ENCODE assay signal across 7 mouse cellular contexts in genomic region chr5:24388246-24388915, GRCm38 (mm10). TPM values are rescaled to one million over a fixed set of nuclear protein-coding genes. Genes with fewer than 3 reads are reported as not detected.
DNase-seq lines count a peak whose midpoint lies in the region; ATAC-seq and TF ChIP-seq lines count a peak whose summit lies in the region.

No protein-coding gene starts in this region.

- intact Hi-C loops in left cerebral cortex, postnatal 36 days (cut with DNase I), result loop anchor here (5.0 kb wide), 1 partner anchor 36 kb away; the partner anchor contains the start of gene Kcnh2

- no peak; the same call in 1 of the 2 replicates for TF ChIP-seq CTCF in intestine, postnatal 0 days (IDR thresholded peaks at IDR 0.05; ENCODE audit: low read depth)
- no peak for TF ChIP-seq CTCF in olfactory bulb, adult 2 months (IDR thresholded peaks at IDR 0.05; ENCODE audit: insufficient read depth, low read depth, low read length)

- no peak for DNase-seq in lung, postnatal 14 days
- no peak for DNase-seq in frontal cortex, postnatal 14 days (ENCODE audit: low spot score in 2 of 2)
- no peak for DNase-seq in left cerebral cortex, postnatal 36 days (ENCODE audit: low spot score in 2 of 2)

- peaks cover 33% of the 10 kb centered on the region for H3K27me3 ChIP-seq in lung, embryonic 16.5 days (ENCODE audit: control insufficient read depth, insufficient read depth, low read depth, low read length)
- H3K27me3 ChIP-seq in embryonic facial prominence, embryonic 15.5 days, result peaks cover 45% of the 10 kb centered on the region
- 0 out of 2 replicates have a peak, but pooled peaks cover 5% of the 10 kb centered on the region for H3K27me3 ChIP-seq in intestine, postnatal 0 days (replicated peaks; ENCODE audit: control insufficient read depth, insufficient read depth, low read length)

- no peaks in the 10 kb centered on the region for H3K9me3 ChIP-seq in lung, embryonic 16.5 days (ENCODE audit: control insufficient read depth, low read length)
- no peaks in the 10 kb centered on the region for H3K9me3 ChIP-seq in embryonic facial prominence, embryonic 15.5 days (replicated peaks)
- no peaks in the 10 kb centered on the region for H3K9me3 ChIP-seq in intestine, postnatal 0 days (ENCODE audit: control insufficient read depth)

- H3K4me3 ChIP-seq in lung, embryonic 16.5 days (ENCODE audit: low read length), result peak overlapping the region; percentile 53
- peak overlapping the region; percentile 47 for H3K4me3 ChIP-seq in embryonic facial prominence, embryonic 15.5 days (replicated peaks)
- peak overlapping the region; percentile 32 for H3K4me3 ChIP-seq in intestine, postnatal 0 days (ENCODE audit: low read depth, low read length)
- peak overlapping the region; percentile 51 for H3K4me3 ChIP-seq in olfactory bulb, adult 2 months (ENCODE audit: insufficient read depth, low read depth, low read length)

- H3K36me3 ChIP-seq in lung, embryonic 16.5 days (ENCODE audit: control insufficient read depth, insufficient read depth, low read length), result no peaks in the 10 kb centered on the region
- no peaks in the 10 kb centered on the region for H3K36me3 ChIP-seq in embryonic facial prominence, embryonic 15.5 days
- no peaks in the 10 kb centered on the region for H3K36me3 ChIP-seq in intestine, postnatal 0 days (ENCODE audit: control insufficient read depth, insufficient read depth)

- peaks cover 18% of the 10 kb centered on the region for H3K4me1 ChIP-seq in lung, embryonic 16.5 days (replicated peaks; ENCODE audit: control insufficient read depth, insufficient read depth, low read length)
- peaks cover 25% of the 10 kb centered on the region for H3K4me1 ChIP-seq in embryonic facial prominence, embryonic 15.5 days
- H3K4me1 ChIP-seq in intestine, postnatal 0 days (replicated peaks; ENCODE audit: control insufficient read depth, insufficient read depth, low read length), result peaks cover 14% of the 10 kb centered on the region
- H3K4me1 ChIP-seq in olfactory bulb, adult 2 months (ENCODE audit: control insufficient read depth, insufficient read depth, low read length), result peaks cover 25% of the 10 kb centered on the region

- no peak for TF ChIP-seq POLR2A in olfactory bulb, adult 2 months (IDR thresholded peaks at IDR 0.05; ENCODE audit: insufficient read depth, low read depth, low read length)

- H3K9ac ChIP-seq in lung, embryonic 16.5 days (ENCODE audit: low read length), result peak overlapping the region; percentile 70
- 0 out of 2 replicates have a peak overlapping the region, but pooled peaks have one; percentile 24 for H3K9ac ChIP-seq in embryonic facial prominence, embryonic 15.5 days
- H3K9ac ChIP-seq in intestine, postnatal 0 days (ENCODE audit: low read depth, low read length), result 0 out of 2 replicates have a peak overlapping the region, but pooled peaks have one; percentile 31

- 25% methylated on average over 26 of the region's 26 CpGs for WGBS in lung, embryonic 16.5 days
- 23% methylated on average over 26 of the region's 26 CpGs for WGBS in embryonic facial prominence, embryonic 15.5 days
- WGBS in intestine, postnatal 0 days, result 33% methylated on average over 26 of the region's 26 CpGs
- WGBS in olfactory bulb, adult 2 months, result 31% methylated on average over 26 of the region's 26 CpGs

- peak overlapping the region; percentile 98 for H3K4me2 ChIP-seq in lung, embryonic 16.5 days (ENCODE audit: low read depth, low read length)
- H3K4me2 ChIP-seq in embryonic facial prominence, embryonic 15.5 days (replicated peaks), result peak overlapping the region; percentile 94
- peak overlapping the region; percentile 78 for H3K4me2 ChIP-seq in intestine, postnatal 0 days (replicated peaks; ENCODE audit: low read depth)

- no peak overlapping the region for H3K27ac ChIP-seq in lung, embryonic 16.5 days (ENCODE audit: low read length)
- H3K27ac ChIP-seq in embryonic facial prominence, embryonic 15.5 days (replicated peaks), result no peak overlapping the region
- no peak overlapping the region for H3K27ac ChIP-seq in intestine, postnatal 0 days (ENCODE audit: low read depth, low read length)
- H3K27ac ChIP-seq in olfactory bulb, adult 2 months (ENCODE audit: insufficient read depth, low read depth, low read length), result no peak overlapping the region

- ATAC-seq in lung, embryonic 16.5 days (ENCODE audit: low read depth), result no peak
- ATAC-seq in embryonic facial prominence, embryonic 15.5 days (ENCODE audit: insufficient number of reproducible peaks, low FRiP score, low TSS enrichment, low read depth), result no peak
- no peak for ATAC-seq in intestine, postnatal 0 days

RNA-seq across cellular contexts. Expression of gene Atg9b, which starts 3.6 kb away (rescaled TPM):
- 0.46 and 0.49 TPM in 2 replicates for polyA plus RNA-seq in lung, embryonic 16.5 days (2015; fragmentation: Nextera tagmentation; extraction: Ambion mirVana)
- 3.9 and 4.7 TPM in 2 replicates for polyA plus RNA-seq in embryonic facial prominence, embryonic 15.5 days (2015; fragmentation: Nextera tagmentation; extraction: Ambion mirVana)
- polyA plus RNA-seq in intestine, postnatal 0 days (2015; fragmentation: Nextera tagmentation; extraction: Ambion mirVana), result 0.42 and 0.61 TPM in 2 replicates
- not detected in 2 replicates for polyA plus RNA-seq in olfactory bulb, adult 2 months (2012; ENCODE audit: insufficient read depth, insufficient read length, low replicate concordance, missing spikeins)
- total RNA-seq in left cerebral cortex, postnatal 36 days (2021), result 1 to 10 TPM; 2.4 to 4.4 TPM

RNA-seq across cellular contexts. Expression of gene Abcb8, which starts 5.1 kb away (rescaled TPM):
- polyA plus RNA-seq in lung, embryonic 16.5 days (2015; fragmentation: Nextera tagmentation; extraction: Ambion mirVana), result 48.0 and 51.4 TPM in 2 replicates
- polyA plus RNA-seq in embryonic facial prominence, embryonic 15.5 days (2015; fragmentation: Nextera tagmentation; extraction: Ambion mirVana), result 40.7 and 47.0 TPM in 2 replicates
- 40.4 and 40.9 TPM in 2 replicates for polyA plus RNA-seq in intestine, postnatal 0 days (2015; fragmentation: Nextera tagmentation; extraction: Ambion mirVana)
- polyA plus RNA-seq in olfactory bulb, adult 2 months (2012; ENCODE audit: insufficient read depth, insufficient read length, low replicate concordance, missing spikeins), result not detected in 2 replicates
- 10 to 100 TPM; 52.1 to 57.4 TPM for total RNA-seq in left cerebral cortex, postnatal 36 days (2021)

RNA-seq across cellular contexts. Expression of gene Nos3, which starts 23.8 kb away (rescaled TPM):
- polyA plus RNA-seq in lung, embryonic 16.5 days (2015; fragmentation: Nextera tagmentation; extraction: Ambion mirVana), result 18.9 and 19.8 TPM in 2 replicates
- polyA plus RNA-seq in embryonic facial prominence, embryonic 15.5 days (2015; fragmentation: Nextera tagmentation; extraction: Ambion mirVana), result 6.5 and 6.9 TPM in 2 replicates
- polyA plus RNA-seq in intestine, postnatal 0 days (2015; fragmentation: Nextera tagmentation; extraction: Ambion mirVana), result 3.5 and 3.7 TPM in 2 replicates
- not detected in 2 replicates for polyA plus RNA-seq in olfactory bulb, adult 2 months (2012; ENCODE audit: insufficient read depth, insufficient read length, low replicate concordance, missing spikeins)
- total RNA-seq in left cerebral cortex, postnatal 36 days (2021), result 10 to 100 TPM in 1 of 2 experiments, 1 to 10 TPM in 1; 6.9 to 10.8 TPM

RNA-seq across cellular contexts. Expression of gene Asic3, which starts 24.8 kb away (rescaled TPM):
- 0.19 TPM in 1 of 2 replicates, not detected in the other for polyA plus RNA-seq in lung, embryonic 16.5 days (2015; fragmentation: Nextera tagmentation; extraction: Ambion mirVana)
- polyA plus RNA-seq in embryonic facial prominence, embryonic 15.5 days (2015; fragmentation: Nextera tagmentation; extraction: Ambion mirVana), result 0.95 and 1.6 TPM in 2 replicates
- polyA plus RNA-seq in intestine, postnatal 0 days (2015; fragmentation: Nextera tagmentation; extraction: Ambion mirVana), result 0.08 and 0.17 TPM in 2 replicates
- not detected in 2 replicates for polyA plus RNA-seq in olfactory bulb, adult 2 months (2012; ENCODE audit: insufficient read depth, insufficient read length, low replicate concordance, missing spikeins)
- total RNA-seq in left cerebral cortex, postnatal 36 days (2021), result not detected

RNA-seq across cellular contexts. Expression of gene Cdk5, which starts 34.9 kb away (rescaled TPM):
- polyA plus RNA-seq in lung, embryonic 16.5 days (2015; fragmentation: Nextera tagmentation; extraction: Ambion mirVana), result 43.0 and 45.8 TPM in 2 replicates
- 52.9 and 54.1 TPM in 2 replicates for polyA plus RNA-seq in embryonic facial prominence, embryonic 15.5 days (2015; fragmentation: Nextera tagmentation; extraction: Ambion mirVana)
- polyA plus RNA-seq in intestine, postnatal 0 days (2015; fragmentation: Nextera tagmentation; extraction: Ambion mirVana), result 28.4 and 29.9 TPM in 2 replicates
- not detected in 2 replicates for polyA plus RNA-seq in olfactory bulb, adult 2 months (2012; ENCODE audit: insufficient read depth, insufficient read length, low replicate concordance, missing spikeins)
- 100 to 1,000 TPM; 127 to 133 TPM for total RNA-seq in left cerebral cortex, postnatal 36 days (2021)

Comparison
In these comparisons a context has a peak if more than half of its experiments do, and no peak if none do; other contexts are left out.
1. RNA of gene Abcb8, which starts 5.1 kb away (polyA plus RNA-seq): 48.0 to 51.4 TPM in lung, embryonic 16.5 days, 40.7 to 47.0 TPM in embryonic facial prominence, embryonic 15.5 days and 40.4 to 40.9 TPM in intestine, postnatal 0 days; not detected in olfactory bulb, adult 2 months; every median in the first group is over 10 times any median in the second.
2. Peak in every context shown above with its lines, with median percentiles within 50 percentile points of each other: H3K4me2 ChIP-seq, H3K4me3 ChIP-seq and H3K9ac ChIP-seq.